Mouse (Mus musculus) thymus, adult 2 months (tissue): ENCODE measurements around the gene Csf3r. TPM values are rescaled to one million over a fixed set of nuclear protein-coding genes. Genes with fewer than 3 reads are reported as not detected.

ENCODE experiments used
- DNase-seq: peaks from one replicate; pipeline ENCODE4 v3.0.0; 2021
- H3K27ac ChIP-seq: fragments of 200-500 bp; 2 replicates; pipeline ENCODE4 v1.5.1; 2012; ENCODE audit warnings: low read length, control low read depth; ENCODE audit not compliant: control insufficient read depth, insufficient read depth
- H3K27me3 ChIP-seq: fragments of 200-500 bp; 2 replicates; pipeline ENCODE4 v1.6.1; 2012; ENCODE audit warnings: mild to moderate bottlenecking, low read length, moderate library complexity, mixed read lengths; ENCODE audit not compliant: control insufficient read depth, insufficient read depth
- H3K36me3 ChIP-seq: fragments of 200-500 bp; 2 replicates; pipeline ENCODE4 v1.6.1; 2012; ENCODE audit warnings: mild to moderate bottlenecking, low read length, moderate library complexity; ENCODE audit not compliant: control insufficient read depth, insufficient read depth
- H3K4me1 ChIP-seq: fragments of 200-500 bp; replicated peaks from 2 replicates; pipeline ENCODE4 v1.6.1; 2012; ENCODE audit warnings: low read length; ENCODE audit not compliant: control insufficient read depth, insufficient read depth
- H3K4me3 ChIP-seq: fragments of 200-500 bp; 2 replicates; pipeline ENCODE4 v1.5.1; 2012; ENCODE audit warnings: mild to moderate bottlenecking, low read length, control low read depth, moderate library complexity; ENCODE audit not compliant: control insufficient read depth, insufficient read depth
- CTCF ChIP-seq: fragments of 200-500 bp; IDR thresholded peaks from 2 replicates; pipeline ENCODE4 v1.5.1; 2012; ENCODE audit warnings: mild to moderate bottlenecking, control low read depth, low read length, moderate library complexity, borderline replicate concordance; ENCODE audit not compliant: control insufficient read depth, poor library complexity, insufficient read depth; ENCODE audit errors: extremely low read depth
- POLR2A ChIP-seq: fragments of 200-500 bp; IDR thresholded peaks from 2 replicates; pipeline ENCODE4 v1.6.1; 2012; ENCODE audit warnings: mild to moderate bottlenecking, low read length, control low read depth, moderate library complexity; ENCODE audit not compliant: control insufficient read depth, poor library complexity, insufficient read depth; ENCODE audit errors: extremely low read depth
- WGBS: fragments of 180-500 bp; shearing (Covaris S2); methylation state at CpG from one replicate; pipeline ENCODE4 v1.1.7; 2018; 5-methylcytosine and 5-hydroxymethylcytosine counted together
- polyA plus RNA-seq: library from polyadenylated mRNA; depleted of rRNA; stranded (reverse); fragments of >200 nt; gene quantifications from 2 replicates; pipeline ENCODE4 v1.2.3, GENCODE M21; 2012

Csf3r gene
- polyA plus RNA-seq, 1 experiment, result 6.7 TPM

DNA sequence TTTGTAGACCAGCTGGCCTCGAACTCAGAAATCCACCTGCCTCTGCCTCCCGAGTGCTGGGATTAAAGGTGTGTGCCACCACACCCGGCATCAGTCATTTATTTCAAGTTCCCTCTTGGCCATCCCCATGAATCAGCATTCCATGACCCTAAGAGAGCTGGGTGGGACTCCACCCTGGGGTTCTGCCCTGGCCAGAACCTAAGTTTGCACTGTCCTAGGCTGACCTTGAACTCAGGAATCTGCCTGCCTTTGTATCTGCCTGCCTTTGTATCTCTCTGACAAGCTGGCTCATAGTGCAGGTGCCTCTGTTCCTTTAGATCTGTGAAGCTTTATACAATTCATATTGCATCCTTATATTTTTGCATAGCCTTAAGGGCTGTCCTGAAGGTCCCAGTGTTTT, 32.1 kb upstream of the Csf3r start:
- WGBS, result 76% methylated on average over 3 of the region's 3 CpGs
- TF ChIP-seq CTCF (no peak), POLR2A (no peak)
- Histone ChIP-seq H3K4me3 (no peak overlapping the region), H3K36me3 (no peaks in the 10 kb centered on the region), H3K4me1 (no peaks in the 10 kb centered on the region), H3K27ac (no peak overlapping the region), H3K27me3 (no peaks in the 10 kb centered on the region)
- DNase-seq, result no peak

- Histone ChIP-seq H3K4me1 (no peaks in the 10 kb centered on the region), H3K27ac (no peak overlapping the region), H3K27me3 (no peaks in the 10 kb centered on the region), H3K36me3 (no peaks in the 10 kb centered on the region), H3K4me3 (no peak overlapping the region)
- TF ChIP-seq POLR2A (no peak), CTCF (no peak)
- no peak for DNase-seq
- WGBS, result 71% methylated on average over 2 of the region's 2 CpGs
These were observed 31.4 kb upstream of the Csf3r start for GRCm38 (mm10) chr4:125992906-125993305.

DNA sequence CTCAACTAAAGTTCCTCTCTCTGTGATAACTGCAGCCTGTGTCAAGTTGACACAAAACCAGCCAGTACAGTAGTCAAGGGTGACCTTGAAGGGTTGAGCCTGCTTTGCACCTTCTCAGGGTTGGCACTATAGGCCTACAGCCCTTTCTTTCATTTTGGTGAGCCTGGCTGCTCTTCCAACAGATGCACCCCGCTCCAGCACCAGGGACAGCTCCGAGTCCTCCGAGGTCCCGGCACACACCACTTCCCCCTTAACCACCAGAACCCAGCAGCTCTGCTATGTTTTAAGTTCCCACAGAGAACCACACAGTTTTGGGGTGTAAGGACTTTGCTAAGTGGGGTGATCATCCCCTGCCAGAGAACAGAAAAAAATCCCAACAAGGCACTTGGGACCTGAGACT, 27.8 kb upstream of the Csf3r start:
- no peaks in the 10 kb centered on the region for H3K4me1 ChIP-seq
- H3K27me3 ChIP-seq, result no peaks in the 10 kb centered on the region
- H3K4me3 ChIP-seq, result no peak overlapping the region
- H3K36me3 ChIP-seq, result no peaks in the 10 kb centered on the region
- H3K27ac ChIP-seq, result no peak overlapping the region
- DNase-seq, result no peak
- TF ChIP-seq CTCF (no peak), POLR2A (no peak)
- WGBS, result 5% methylated on average over 4 of the region's 4 CpGs

DNA sequence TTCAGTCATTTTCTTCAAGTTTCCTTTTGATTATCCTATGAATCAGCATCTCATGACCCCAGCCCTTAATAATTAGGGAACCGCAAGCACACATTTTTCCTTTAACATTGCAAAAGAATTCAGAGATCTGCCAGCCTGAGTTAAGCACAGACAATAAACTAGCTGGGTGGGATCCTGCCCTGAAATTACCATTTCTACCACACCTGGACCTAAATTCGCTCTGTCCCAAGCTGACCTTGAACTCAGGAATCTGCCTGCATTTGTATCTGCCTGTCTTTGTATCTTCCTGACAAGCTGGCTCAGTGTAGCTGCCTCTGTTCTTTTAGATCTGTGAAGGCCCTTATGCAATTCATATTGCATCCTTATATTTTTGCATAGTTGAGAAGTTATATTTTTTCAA, 26.5 kb upstream of the Csf3r start:
- 86% methylated on average over 2 of the region's 2 CpGs for WGBS
- Histone ChIP-seq H3K36me3 (no peaks in the 10 kb centered on the region), H3K4me1 (no peaks in the 10 kb centered on the region), H3K27me3 (no peaks in the 10 kb centered on the region), H3K4me3 (no peak overlapping the region), H3K27ac (no peak overlapping the region)
- TF ChIP-seq CTCF (no peak), POLR2A (no peak)
- no peak for DNase-seq

DNA sequence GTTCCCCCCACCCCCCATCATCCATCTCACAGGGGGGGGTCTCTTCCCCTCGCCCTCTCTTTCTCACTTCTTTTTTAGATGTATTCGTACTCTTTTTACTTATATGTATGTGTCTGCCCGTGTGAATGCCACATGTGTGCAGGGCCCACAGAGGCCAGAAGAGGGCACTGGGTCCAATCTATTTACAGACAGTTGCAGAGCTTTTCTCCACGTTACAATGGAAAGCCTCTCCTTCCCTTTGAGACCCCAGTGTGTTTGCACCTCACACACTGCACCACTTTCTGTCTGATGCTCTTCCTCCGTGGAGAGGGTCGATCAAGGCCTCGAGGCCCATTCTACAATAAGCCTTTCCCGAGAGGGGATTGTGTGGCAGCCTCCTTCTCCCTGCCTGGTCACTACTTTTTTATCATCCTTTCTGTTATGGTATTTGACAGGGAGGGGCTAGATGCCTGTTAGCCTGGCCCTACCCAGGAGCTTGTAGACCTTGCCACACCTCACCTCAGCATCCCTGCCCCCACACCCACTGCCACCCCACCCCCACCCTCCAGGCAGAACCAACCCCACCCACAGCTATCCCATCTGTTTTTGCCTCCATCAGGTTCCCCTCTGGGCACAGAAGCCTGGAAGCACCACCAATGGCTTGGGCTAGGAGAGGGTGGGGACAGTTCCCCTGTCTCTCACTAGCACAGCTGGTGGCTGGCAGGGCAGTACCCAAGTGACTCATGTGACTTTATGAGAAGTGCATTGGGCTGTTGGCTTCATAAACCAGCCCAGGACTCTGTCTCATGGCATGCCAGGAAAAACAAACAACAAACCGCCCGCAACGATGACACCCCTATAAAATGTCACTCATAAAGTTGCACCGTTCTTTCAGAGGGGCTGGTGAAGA, 22.8 kb upstream of the Csf3r start:
- TF ChIP-seq POLR2A, result no peak
- TF ChIP-seq CTCF, result no peak
- Histone ChIP-seq H3K27me3 (no peaks in the 10 kb centered on the region), H3K4me1 (no peaks in the 10 kb centered on the region), H3K27ac (no peak overlapping the region), H3K4me3 (no peak overlapping the region), H3K36me3 (no peaks in the 10 kb centered on the region)
- no peak for DNase-seq
- 93% methylated on average over 12 of the region's 12 CpGs for WGBS

DNA sequence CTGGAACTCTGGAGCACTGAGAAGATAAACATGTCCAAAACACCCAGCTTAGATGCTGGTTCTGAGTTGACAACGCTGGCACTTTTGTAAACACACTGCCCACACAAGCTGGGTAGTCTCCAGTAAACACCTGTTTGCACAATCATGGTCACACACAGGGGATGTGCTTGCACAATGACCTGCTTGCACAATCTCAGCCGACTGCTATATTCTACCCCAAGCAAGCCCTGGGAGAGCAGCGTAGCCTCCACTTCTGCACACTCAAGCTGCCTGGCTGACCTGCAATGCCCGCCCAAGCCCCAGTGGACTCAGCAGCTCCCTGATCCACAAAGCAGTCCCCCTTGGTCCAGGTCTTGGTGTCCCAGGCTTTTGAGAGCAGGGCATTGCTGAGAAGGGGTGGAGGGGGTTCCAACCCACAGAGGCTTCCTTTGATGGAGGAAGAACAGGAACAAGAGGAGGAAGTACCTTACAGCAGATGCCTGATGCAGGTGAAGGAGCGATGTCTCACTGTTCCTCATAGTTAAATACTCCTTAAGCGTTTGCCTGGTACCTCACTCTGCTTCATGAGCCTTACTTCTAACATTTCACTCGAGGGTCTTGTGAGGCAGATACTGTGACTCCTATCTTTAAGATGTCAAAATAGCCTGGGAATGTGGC, 6.5 kb upstream of the Csf3r start:
- no peaks in the 10 kb centered on the region for H3K36me3 ChIP-seq
- no peaks in the 10 kb centered on the region for H3K27me3 ChIP-seq
- H3K4me1 ChIP-seq, result no peaks in the 10 kb centered on the region
- no peak overlapping the region for H3K27ac ChIP-seq
- 89% methylated on average over 7 of the region's 7 CpGs for WGBS
- no peak for DNase-seq
- H3K4me3 ChIP-seq, result no peak overlapping the region
- no peak for TF ChIP-seq POLR2A
- TF ChIP-seq CTCF, result no peak

DNA sequence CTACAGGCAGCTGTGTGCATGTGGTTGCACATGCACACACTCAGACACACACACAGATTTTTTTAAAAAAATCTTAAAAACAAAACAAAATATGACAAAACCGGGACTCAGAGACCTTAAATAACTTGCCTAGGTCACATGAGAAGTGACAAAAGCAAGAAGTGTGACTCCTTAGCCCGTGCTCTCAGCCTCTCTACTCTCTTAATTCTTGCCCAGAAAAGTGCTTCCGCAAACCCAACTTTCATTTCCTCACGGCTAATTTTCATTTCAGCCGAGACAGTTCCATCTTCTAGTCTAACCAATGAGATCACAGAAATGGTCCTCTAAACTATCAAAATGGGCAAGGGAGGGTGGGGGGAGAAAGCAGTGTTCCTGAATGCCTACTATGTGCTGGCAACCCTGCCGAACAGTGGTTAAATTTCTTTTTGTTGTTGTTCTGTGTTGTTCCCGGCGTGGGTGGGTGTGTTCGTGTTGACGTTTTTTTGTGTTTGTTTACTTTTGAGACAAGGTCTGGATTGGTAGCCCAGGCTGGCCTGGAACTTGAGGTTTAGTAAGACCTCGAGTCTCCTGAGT, 5.3 kb upstream of the Csf3r start:
- Histone ChIP-seq H3K4me3 (no peak overlapping the region), H3K27me3 (no peaks in the 10 kb centered on the region), H3K27ac (no peak overlapping the region), H3K36me3 (no peaks in the 10 kb centered on the region), H3K4me1 (no peaks in the 10 kb centered on the region)
- 83% methylated on average over 11 of the region's 11 CpGs for WGBS
- TF ChIP-seq CTCF, result no peak
- no peak for TF ChIP-seq POLR2A
- DNase-seq, result no peak
